Mouse (Mus musculus) midbrain, embryonic 16.5 days (tissue): ENCODE measurements around the gene Prss16. TPM values are rescaled to one million over a fixed set of nuclear protein-coding genes. Genes with fewer than 3 reads are reported as not detected.

Experiments used
- ATAC-seq: fragments of 200-750 bp; cut with Nextera tagmentation; 2 replicates; pipeline ENCODE4 v1.8.0; 2017; ENCODE audit warnings: moderate TSS enrichment
- H3K27ac ChIP-seq: fragments of 300-500 bp; sonication (generic); 2 replicates; pipeline ENCODE4 v1.5.1; 2014; ENCODE audit warnings: mild to moderate bottlenecking, low read length, mixed read lengths
- H3K27me3 ChIP-seq: fragments of 300-500 bp; sonication (generic); 2 replicates; pipeline ENCODE4 v1.6.1; 2014; ENCODE audit warnings: low read depth, low read length, mixed read lengths; ENCODE audit not compliant: control insufficient read depth, insufficient read depth
- H3K36me3 ChIP-seq: fragments of 300-500 bp; sonication (generic); 2 replicates; pipeline ENCODE4 v1.6.1; 2014; ENCODE audit warnings: mild to moderate bottlenecking, low read length, moderate library complexity, mixed read lengths; ENCODE audit not compliant: control insufficient read depth, insufficient read depth
- H3K4me1 ChIP-seq: fragments of 300-500 bp; sonication (generic); 2 replicates; pipeline ENCODE4 v1.6.1; 2014; ENCODE audit warnings: mild to moderate bottlenecking, low read length, mixed read lengths; ENCODE audit not compliant: control insufficient read depth, insufficient read depth
- H3K4me2 ChIP-seq: fragments of 300-500 bp; sonication (generic); 2 replicates; pipeline ENCODE4 v1.6.1; 2014; ENCODE audit warnings: mild to moderate bottlenecking, low read length, mixed read lengths
- H3K4me3 ChIP-seq: fragments of 300-500 bp; sonication (generic); 2 replicates; pipeline ENCODE4 v1.5.1; 2014; ENCODE audit warnings: low read depth, mild to moderate bottlenecking, low read length, moderate library complexity, mixed read lengths
- H3K9ac ChIP-seq: fragments of 300-500 bp; sonication (generic); 2 replicates; pipeline ENCODE4 v1.6.1; 2014; ENCODE audit warnings: low read depth, low read length, mixed read lengths
- H3K9me3 ChIP-seq: fragments of 300-500 bp; sonication (generic); replicated peaks from 2 replicates; pipeline ENCODE4 v1.6.1; 2014; ENCODE audit warnings: mild to moderate bottlenecking, low read length, mixed read lengths; ENCODE audit not compliant: control insufficient read depth, poor library complexity, severe bottlenecking
- WGBS: fragments of 180-500 bp; shearing (Covaris S2); extraction: QIAGEN DNeasy Blood & Tissue Kit; methylation state at CpG from one replicate; pipeline ENCODE4 v1.1.7; 2014; 5-methylcytosine and 5-hydroxymethylcytosine counted together
- polyA plus RNA-seq: library from polyadenylated mRNA; unstranded; fragments of >200 nt; fragmentation: Nextera tagmentation; extraction: Ambion mirVana; gene quantifications from 2 replicates; pipeline ENCODE4 v1.2.1, GENCODE M21; 2015

Prss16 gene
- polyA plus RNA-seq, 1 experiment from 2014 or later, result not detected

DNA sequence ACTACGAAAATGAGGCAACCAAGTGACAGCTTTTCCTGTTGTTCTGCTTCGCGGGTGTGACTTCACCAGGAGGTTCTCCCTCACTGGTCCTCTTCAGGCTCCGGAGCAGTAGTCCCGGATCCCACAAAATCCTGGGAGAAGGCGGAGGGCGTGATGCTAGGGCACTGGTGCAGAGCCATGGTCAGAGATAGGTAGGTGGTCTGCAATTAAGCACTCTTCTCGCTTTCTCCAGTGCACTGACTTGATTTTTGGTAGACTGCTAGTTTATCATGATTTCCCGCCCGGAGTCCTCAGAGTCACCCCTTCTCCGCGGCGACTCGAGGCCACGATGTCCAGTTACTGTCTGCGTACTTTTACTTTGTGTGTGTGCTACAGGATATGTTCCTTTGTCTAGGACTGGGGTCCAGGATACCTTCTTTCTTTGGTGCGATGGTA, 4.9 kb upstream of the Prss16 start:
- no peak overlapping the region for H3K4me2 ChIP-seq
- no peak for ATAC-seq
- 18% methylated on average over 17 of the region's 17 CpGs for WGBS

DNA sequence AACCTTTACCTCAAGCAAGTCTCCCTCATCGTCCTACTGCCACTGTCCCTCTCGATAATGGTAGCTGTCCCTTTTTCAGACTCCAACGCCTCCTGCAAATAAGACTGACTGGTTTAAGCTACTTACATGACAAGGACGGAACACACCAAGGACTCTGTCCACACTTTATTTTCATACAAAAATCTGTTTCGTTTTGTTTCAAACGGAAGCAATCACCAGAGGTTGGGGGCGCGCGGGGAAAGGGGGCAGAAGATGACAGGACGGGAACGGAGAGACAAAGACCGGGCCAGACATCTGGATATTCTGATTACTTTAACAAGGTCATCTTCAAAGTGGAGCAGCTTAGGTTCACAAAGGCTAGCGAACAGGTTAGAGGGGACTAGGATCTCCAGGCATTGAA, 4.2 kb upstream of the Prss16 start:
- H3K4me3 ChIP-seq, result no peak overlapping the region
- WGBS, result 20% methylated on average over 13 of the region's 13 CpGs
- H3K27me3 ChIP-seq, result peaks cover 74% of the 10 kb centered on the region
- no peaks in the 10 kb centered on the region for H3K36me3 ChIP-seq
- no peak for ATAC-seq
- H3K4me1 ChIP-seq, result no peaks in the 10 kb centered on the region
- H3K9ac ChIP-seq, result no peak overlapping the region
- no peak overlapping the region for H3K4me2 ChIP-seq
- no peaks in the 10 kb centered on the region; the same call in 1 of the 2 replicates for H3K9me3 ChIP-seq
- no peak overlapping the region for H3K27ac ChIP-seq

More for the DNA sequence above, 4.9 kb upstream of the Prss16 start:
- Histone ChIP-seq H3K9ac (no peak overlapping the region), H3K4me1 (no peaks in the 10 kb centered on the region), H3K27ac (no peak overlapping the region), H3K36me3 (no peaks in the 10 kb centered on the region), H3K27me3 (peaks cover 74% of the 10 kb centered on the region), H3K4me3 (no peak overlapping the region), H3K9me3 (no peaks in the 10 kb centered on the region; the same call in 1 of the 2 replicates)

GRCm38 (mm10) chr13:22008707-22009106, 835 bp downstream of the Prss16 start:
- WGBS, result 67% methylated on average over 3 of the region's 3 CpGs
- Histone ChIP-seq H3K27me3 (peaks cover 83% of the 10 kb centered on the region), H3K36me3 (no peaks in the 10 kb centered on the region), H3K27ac (no peak overlapping the region), H3K9ac (no peak overlapping the region), H3K4me1 (peaks cover 8% of the 10 kb centered on the region), H3K9me3 (no peaks in the 10 kb centered on the region), H3K4me2 (no peak overlapping the region), H3K4me3 (no peak overlapping the region)
- no peak for ATAC-seq

DNA sequence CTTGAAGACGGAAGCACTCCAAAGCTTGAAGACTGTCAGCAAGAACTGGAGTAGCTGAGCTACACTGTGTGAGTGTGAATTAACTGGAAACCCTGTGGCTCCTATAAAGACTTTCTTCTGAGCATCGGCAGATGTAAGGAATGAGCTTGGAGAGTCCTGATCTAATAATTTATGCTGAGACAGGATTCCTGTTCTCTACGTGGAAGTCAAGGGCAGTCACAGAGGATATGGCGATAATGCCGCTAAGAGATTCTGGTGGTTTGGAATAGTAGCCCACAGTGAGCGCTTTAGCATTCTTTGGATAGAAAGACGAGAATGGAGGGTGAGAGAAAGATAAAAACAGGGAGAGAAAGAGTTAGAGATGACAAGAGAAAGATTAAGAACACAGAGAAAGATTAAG, 1.7 kb downstream of the Prss16 start:
- H3K4me1 ChIP-seq, result peaks cover 8% of the 10 kb centered on the region
- H3K36me3 ChIP-seq, result no peaks in the 10 kb centered on the region
- ATAC-seq, result no peak
- H3K9me3 ChIP-seq, result no peaks in the 10 kb centered on the region
- peaks cover 86% of the 10 kb centered on the region for H3K27me3 ChIP-seq
- H3K4me3 ChIP-seq, result no peak overlapping the region
- H3K9ac ChIP-seq, result no peak overlapping the region
- no peak overlapping the region for H3K4me2 ChIP-seq
- no peak overlapping the region for H3K27ac ChIP-seq
- WGBS, result 45% methylated on average over 7 of the region's 7 CpGs

GRCm38 (mm10) chr13:22007121-22007510, 2.4 kb downstream of the Prss16 start:
- H3K9ac ChIP-seq, result no peak overlapping the region
- no peaks in the 10 kb centered on the region for H3K9me3 ChIP-seq
- no peaks in the 10 kb centered on the region for H3K36me3 ChIP-seq
- WGBS, result 3% methylated on average over 18 of the region's 18 CpGs
- no peak overlapping the region for H3K27ac ChIP-seq
- H3K27me3 ChIP-seq, result peaks cover 86% of the 10 kb centered on the region
- H3K4me2 ChIP-seq, result peak overlapping the region; percentile 77
- peaks cover 8% of the 10 kb centered on the region for H3K4me1 ChIP-seq
- ATAC-seq, result no peak
- H3K4me3 ChIP-seq, result peak overlapping the region; percentile 40

DNA sequence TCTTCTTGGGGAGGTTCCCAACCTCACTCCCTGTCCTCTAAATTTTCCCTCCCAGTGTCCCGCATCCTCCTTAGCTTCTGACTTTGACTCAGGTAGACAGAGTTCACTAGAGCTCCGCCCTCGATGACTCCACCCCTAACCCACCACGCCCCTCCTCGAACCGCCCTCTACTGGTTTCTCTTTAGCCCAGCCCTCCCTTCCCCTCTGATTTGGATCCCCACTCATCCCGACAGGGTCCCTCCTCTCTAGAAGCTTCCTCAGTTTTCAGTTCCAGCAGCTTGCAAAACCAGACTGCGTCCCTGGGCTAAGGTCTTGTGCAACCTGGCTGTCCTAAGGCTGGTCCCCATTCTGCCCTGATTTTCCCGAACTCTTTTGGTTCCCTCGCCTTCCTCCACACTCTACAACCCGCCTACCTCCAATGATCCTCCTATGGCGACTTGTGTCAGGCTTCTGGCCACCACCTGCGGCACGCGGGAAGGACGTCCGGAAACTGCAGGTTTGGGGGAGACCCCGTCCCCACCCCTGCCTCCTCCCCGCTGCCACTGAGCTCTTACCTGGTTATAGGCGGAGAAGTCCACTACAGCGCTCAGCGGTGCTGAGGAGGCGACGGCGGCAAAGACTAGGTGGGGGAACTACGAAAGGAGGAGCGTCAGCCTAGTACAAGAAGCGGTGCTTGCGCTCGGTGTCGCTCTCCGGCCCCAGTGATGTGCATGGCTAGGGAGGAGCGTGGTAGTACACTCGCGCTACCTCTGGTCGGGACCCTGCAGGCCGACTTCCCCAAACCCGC, 3.0 kb downstream of the Prss16 start:
- peak; percentile 64 for ATAC-seq
- H3K27me3 ChIP-seq, result peaks cover 89% of the 10 kb centered on the region
- H3K9me3 ChIP-seq, result no peaks in the 10 kb centered on the region
- peak overlapping the region; percentile 77 for H3K4me2 ChIP-seq
- no peaks in the 10 kb centered on the region for H3K36me3 ChIP-seq
- H3K4me3 ChIP-seq, result peak overlapping the region; percentile 40
- 2% methylated on average over 38 of the region's 38 CpGs for WGBS
- H3K27ac ChIP-seq, result no peak overlapping the region
- peaks cover 8% of the 10 kb centered on the region for H3K4me1 ChIP-seq
- no peak overlapping the region for H3K9ac ChIP-seq

- Histone ChIP-seq H3K9ac (no peak overlapping the region), H3K27ac (no peak overlapping the region), H3K9me3 (no peaks in the 10 kb centered on the region), H3K4me1 (peaks cover 8% of the 10 kb centered on the region), H3K4me2 (peak overlapping the region; percentile 77), H3K36me3 (no peaks in the 10 kb centered on the region), H3K4me3 (peak overlapping the region; percentile 40), H3K27me3 (peaks cover 91% of the 10 kb centered on the region)
- ATAC-seq, result peak; percentile 70
- under 1% methylated on average over 45 of the region's 45 CpGs for WGBS
These were observed 3.8 kb downstream of the Prss16 start for GRCm38 (mm10) chr13:22005605-22006333.

GRCm38 (mm10) chr13:22001823-22002222, 7.7 kb downstream of the Prss16 start:
- Histone ChIP-seq H3K4me3 (no peak overlapping the region), H3K27me3 (peaks cover 89% of the 10 kb centered on the region), H3K9ac (no peak overlapping the region), H3K27ac (no peak overlapping the region), H3K4me1 (peaks cover 7% of the 10 kb centered on the region), H3K36me3 (no peaks in the 10 kb centered on the region), H3K9me3 (no peaks in the 10 kb centered on the region), H3K4me2 (no peak overlapping the region)
- ATAC-seq, result no peak
- 33% methylated on average over 5 of the region's 5 CpGs for WGBS

- no peak for ATAC-seq
- Histone ChIP-seq H3K27me3 (peaks cover 88% of the 10 kb centered on the region), H3K9ac (no peak overlapping the region), H3K9me3 (no peaks in the 10 kb centered on the region), H3K4me3 (no peak overlapping the region), H3K27ac (no peak overlapping the region), H3K4me1 (peaks cover 2% of the 10 kb centered on the region), H3K36me3 (no peaks in the 10 kb centered on the region), H3K4me2 (no peak overlapping the region)
- WGBS, result 70% methylated on average over 2 of the region's 2 CpGs
These were observed 8.2 kb downstream of the Prss16 start for GRCm38 (mm10) chr13:22001346-22001745.
